Mouse (Mus musculus): Measurements from ENCODE around the gene Emsy.

Emsy gene
- long read RNA-seq, experiment 1, partial matches to known transcripts = 3 of 6 reads
- long read RNA-seq, experiment 1, other reads (novel, unspliced or antisense) = 2 of 6 reads
- long read RNA-seq, experiment 2, partial matches to known transcripts = 4 of 7 reads
- long read RNA-seq, experiment 2, other reads (novel, unspliced or antisense) = 3 of 7 reads

DNA sequence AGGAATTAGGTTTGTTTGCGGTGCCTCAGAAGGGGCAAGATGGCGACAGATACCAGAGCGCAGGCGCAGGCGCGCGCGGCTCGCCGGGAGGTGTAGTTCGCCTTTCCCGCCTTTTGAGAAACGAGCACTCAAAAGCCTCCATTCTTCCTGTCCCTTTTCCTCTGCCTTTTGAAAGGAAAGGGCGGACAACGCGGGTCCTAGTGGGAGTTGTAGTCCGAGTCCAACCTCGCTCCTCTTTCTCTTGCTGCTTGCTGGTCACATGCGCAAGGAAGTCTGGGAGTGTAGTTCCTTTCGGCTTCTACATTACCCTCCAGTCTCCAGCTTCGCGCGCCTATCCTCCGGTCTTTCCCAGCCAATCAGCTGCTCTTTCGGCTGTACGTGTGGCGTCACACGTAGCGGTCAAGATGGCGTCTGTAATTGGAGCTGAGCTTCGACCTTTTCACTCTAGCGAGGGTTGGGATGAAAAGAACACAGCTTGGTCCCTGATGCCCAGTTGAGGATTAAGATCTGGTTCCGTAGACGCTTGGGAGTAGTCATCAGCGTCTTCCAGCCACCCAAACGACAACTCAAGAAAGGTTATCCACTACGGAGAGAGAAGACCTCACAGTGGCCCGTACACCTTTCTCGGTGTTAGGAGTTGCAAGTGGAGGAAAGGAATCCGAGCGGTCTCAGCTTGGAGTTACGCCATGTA, at the start of gene Emsy:
Emsy (minus strand) TSS at position 253 of the 691 bp plus-strand sequence.
- intact Hi-C loops (cut with DNase I) = loop anchor here (5.0 kb wide), 1 partner anchor 41 kb away; no protein-coding TSS in a partner anchor

DNA sequence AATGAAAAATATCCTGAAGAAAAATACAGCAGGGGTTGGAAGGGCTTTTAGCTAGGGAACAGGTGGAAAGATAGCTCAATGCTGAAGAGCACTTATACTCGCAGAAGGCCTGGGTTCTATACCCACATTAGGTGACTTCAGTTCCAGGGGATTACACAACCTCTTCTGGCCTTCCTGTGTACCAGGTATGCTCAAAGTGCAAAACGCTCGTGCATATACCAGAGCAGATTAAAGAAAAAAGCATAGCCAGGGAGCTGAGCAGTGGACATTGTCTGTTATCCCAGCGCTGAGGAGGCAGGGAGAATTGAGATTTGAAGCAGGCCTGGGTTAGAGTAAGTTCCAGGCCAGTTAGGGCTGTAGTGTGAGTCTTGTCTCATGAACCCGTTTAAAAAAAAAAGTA, 47.7 kb upstream of the Emsy start:
- intact Hi-C loops (cut with DNase I) = no loop called here

DNA sequence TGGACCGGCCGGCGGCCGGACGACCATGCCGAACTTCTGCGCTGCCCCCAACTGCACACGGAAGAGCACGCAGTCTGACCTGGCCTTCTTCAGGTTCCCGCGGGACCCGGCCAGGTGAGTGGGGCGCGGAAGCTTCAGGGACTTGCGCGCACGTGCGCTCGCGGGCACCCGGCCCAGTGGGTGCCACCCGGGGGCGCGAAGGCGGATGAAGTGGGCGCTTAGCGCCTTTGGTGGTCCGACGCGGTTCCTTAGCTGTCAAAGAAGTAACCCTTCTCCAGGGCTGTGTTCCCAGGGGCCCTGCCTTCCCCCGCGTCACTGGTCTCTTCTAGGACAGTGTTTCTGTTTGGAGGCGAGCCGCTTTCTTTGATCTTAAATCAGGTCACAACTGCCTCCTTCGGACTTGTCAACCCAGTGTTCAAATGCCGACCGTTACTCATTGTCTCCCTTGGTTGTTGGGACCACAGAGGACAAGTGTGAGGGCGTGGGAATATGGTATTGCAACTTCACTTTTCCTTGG, 46.8 kb upstream of the Emsy start:
- intact Hi-C loops (cut with DNase I) = no loop called here

DNA sequence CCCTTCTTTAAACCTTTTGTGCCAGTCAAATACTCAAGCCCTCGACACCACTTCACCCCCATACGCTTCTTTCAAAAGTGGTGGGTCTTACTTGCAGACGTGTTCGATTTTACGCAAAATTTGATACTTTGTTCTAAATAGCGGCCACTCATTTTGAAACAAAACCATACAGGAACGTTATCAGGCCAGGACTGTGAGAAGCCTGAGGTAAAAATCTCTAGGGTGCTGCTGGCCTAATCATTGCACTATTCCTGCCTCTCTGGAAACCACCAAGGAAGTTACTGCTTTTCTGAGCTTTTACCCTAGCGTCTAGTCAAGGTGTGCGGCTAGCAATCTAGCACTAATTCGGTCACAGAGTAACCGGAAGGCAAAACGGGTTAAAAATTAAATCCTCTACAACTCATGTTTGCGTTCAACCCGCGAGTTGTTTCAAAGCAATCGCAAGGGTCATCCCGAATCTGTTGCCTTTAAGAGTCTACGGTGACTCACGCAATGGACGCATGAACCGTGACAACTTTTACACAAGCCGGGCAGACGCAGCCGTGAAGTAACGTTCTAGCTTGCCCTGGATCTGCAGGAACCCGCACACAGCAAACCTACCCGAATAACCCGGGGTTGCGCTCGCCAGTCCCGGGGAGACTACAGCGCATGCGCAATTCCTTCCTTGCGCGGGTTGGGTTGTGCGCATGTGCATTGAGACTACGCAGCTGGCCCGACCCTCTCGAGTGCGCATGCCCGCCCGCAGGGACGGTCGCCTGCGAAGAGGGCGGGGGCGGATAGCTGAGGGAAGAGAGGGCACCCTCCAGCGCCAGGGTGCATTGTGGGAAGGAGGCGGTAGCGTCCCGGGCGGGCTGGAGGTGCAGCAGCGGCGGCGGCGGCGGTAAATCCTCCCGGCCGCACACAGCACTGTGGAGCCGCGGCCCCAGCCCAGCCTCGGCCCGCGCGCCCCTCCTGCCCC, 46.0 kb upstream of the Emsy start, which contains the start of gene Thap12:
Thap12 (plus strand) TSS at position 821 of the 958 bp plus-strand sequence.
- intact Hi-C loops (cut with DNase I) = no loop called here

DNA sequence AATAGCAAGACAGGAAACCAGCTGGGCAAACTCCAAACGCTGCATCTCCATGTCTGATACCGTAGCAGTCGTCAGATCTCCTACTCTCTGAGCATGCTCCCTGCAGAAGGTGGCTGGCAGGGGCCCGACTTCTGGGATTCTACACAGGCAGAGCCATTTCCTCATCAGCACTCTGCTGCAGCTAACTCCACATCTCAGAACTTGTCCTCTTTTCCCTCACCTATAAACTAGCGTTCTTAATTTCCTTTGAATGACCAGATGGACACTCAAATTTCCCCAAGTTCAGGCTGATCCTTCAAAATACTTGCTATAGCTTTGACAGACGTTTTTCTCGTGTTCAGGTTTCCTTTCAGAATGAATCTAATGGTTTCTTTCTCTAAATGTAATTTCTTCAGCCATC, 45.2 kb upstream of the Emsy start:
- intact Hi-C loops (cut with DNase I) = no loop called here

DNA sequence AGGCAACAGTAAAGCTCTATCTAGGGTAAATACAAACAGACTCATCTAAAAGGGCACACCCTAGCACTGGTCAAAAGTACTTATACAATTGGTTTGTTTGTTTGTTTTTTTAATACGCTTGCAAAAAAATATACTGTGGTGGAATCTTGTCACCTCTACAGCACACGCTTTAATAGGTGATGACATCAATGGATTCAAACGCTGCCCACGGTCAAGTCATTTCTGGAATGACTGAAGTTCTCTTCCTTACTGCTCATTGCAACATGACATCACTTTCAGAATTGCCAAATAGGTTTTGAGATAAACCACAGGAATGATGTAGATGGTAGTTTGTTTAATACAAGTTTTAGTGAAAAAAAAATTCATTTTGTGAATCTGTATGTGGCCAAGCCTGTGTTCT, 42.0 kb upstream of the Emsy start:
- intact Hi-C loops (cut with DNase I) = loop anchor here (5.0 kb wide), 2 partner anchors 41 to 216 kb away; partner anchors contain the start of gene Emsy

DNA sequence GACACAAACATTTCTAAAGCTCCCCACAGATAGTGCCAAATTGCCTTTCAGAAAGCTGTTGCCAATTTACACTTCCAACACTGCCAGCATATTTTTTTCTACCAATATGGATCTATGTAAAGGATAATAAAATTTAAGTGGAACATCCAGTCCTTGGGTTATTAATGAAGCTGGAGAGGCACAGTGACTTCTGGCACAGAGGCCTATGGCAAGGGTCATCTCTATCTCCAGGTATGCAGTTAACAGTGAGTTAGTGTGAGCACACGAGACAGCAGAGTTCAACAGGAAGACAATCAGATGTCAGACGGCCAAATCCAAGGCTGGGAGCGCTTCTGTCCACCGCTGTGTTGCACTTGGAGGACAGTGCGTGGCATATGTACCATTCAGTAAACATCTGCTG, 41.5 kb upstream of the Emsy start:
- intact Hi-C loops (cut with DNase I) = loop anchor here (5.0 kb wide), 2 partner anchors 41 to 216 kb away; partner anchors contain the start of gene Emsy

DNA sequence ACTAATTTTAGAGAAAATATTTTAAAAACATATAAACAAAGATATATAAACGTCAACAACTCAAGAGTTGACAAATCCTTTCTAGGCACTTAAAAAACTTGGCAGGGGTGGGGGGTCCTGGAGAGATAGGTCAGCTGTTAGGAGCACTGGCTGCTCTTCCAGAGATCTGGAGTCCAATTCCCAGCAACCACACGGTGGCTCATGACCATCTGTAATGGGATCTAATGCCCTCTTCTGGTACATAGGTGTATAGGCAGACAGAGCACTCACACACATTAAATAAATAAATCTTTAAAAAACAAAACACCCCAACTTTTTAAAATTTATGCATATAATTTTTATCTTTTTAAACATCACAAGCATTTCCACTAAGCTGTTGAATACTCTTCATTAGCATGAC, 40.9 kb upstream of the Emsy start:
- intact Hi-C loops (cut with DNase I) = loop anchor here (5.0 kb wide), 2 partner anchors 40 to 215 kb away; partner anchors contain the start of gene Emsy

DNA sequence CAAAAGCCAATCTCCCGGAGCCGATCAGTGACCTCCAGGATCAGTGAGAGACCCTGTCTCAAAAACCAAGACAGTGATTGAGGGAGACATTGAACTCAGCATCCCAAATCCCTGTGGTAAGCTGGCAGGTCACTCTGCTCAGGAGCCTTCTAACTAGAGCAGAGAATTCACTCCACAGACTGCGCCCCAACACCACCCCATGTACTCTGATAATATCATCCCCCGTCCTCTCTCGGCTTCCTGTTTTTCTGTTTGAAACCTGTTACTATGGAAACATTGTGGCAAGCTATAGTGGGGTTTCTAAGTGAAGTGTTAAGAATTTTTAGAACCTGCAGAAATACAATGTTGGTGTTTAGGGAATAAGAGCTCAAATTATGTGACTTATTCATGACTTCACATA, 37.5 kb upstream of the Emsy start:
- intact Hi-C loops (cut with DNase I) = no loop called here

DNA sequence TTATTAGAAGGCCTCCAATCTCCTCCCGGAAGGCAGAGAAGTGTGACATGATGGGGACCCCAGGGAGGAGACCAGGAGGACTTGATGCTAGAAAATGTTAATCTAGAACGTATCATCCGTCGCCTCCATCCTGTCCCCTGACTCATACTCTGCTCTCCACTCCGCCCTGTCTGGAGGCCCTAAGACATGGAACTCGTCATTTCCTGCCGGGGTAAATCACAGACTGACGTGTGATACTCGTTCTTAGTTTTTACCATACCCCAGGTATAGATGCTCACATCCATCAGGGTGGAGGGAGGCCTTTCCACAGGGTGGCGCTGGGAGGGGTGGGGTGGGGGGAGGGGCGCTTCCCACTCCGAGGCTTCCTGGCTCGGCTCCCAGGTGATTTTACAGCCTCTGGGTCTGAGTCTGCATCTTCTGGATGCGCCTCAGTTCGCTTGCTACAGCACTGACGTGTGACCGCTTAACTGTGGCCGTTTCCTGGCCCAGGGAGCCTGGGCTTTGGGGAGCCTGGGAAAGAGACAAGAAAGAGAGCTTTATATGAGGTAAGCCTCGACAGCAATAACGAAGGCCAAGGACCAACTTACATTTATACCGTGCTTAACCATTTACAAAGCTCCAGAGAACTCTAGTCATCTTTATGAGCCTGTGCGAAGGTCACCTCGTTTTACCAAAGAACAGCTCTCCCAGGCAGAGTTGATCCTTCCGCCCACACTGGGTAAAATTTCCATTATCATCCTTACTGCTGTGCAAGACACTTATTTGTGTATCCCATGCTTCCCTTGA, 36.4 kb upstream of the Emsy start:
- intact Hi-C loops (cut with DNase I) = no loop called here

DNA sequence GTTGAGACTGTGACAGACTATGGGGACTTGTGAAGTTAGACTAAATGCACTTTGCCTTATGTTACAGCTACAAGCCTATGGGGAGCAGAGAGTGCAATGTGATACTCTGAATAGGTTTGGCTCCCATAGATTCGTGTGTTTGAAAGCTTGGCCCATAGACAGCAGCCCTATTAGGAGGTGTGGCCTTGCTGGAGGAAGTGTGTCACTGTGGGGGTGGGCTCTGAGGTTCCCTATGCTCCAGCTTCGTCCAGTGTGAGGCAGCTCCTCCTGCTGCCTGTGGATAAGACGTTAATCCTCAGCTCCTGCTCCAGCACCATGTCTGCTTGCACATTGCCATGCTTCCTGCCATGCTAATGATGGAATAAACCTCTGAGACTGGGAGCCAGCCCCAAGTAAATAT, 34.2 kb upstream of the Emsy start:
- intact Hi-C loops (cut with DNase I) = no loop called here

DNA sequence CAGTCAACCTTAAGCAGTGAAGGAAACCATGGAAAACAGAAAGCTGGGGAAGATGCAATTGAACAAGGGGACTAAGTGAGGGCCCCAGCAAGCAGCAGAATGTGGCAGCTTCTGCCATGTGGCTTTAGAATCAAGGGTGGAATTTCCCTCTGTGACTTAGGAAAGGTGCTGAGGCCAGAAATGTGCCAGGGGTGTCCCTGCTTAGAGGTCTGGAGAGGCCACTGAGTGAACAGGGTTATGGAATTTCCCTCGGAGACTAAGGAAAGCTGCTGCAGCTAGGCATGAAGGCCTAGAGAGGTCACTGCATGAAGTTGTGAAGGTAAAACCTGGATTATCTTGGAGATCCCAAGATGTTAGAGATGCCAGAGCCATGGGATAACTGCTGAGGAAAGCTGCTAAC, 33.5 kb upstream of the Emsy start:
- intact Hi-C loops (cut with DNase I) = no loop called here

DNA sequence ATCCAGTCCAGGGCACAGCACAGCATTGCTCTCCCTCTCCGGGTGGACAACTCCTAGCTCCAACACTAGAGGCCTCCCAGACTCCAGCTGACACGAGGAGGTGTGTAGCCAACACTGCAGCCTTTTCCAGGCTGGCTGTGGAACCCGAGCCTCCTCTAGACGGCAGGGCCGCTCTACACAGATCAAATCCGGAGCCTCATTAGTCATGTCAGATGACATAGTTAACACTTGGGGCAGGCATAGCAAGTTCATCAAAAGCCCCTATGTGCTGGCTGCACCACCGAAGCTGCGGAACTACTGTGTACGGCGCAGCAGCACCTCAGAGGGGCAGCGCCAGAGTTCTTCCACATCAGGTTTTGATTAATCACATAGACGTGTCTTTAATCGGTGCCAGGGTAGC, 29.3 kb upstream of the Emsy start:
- intact Hi-C loops (cut with DNase I) = no loop called here

DNA sequence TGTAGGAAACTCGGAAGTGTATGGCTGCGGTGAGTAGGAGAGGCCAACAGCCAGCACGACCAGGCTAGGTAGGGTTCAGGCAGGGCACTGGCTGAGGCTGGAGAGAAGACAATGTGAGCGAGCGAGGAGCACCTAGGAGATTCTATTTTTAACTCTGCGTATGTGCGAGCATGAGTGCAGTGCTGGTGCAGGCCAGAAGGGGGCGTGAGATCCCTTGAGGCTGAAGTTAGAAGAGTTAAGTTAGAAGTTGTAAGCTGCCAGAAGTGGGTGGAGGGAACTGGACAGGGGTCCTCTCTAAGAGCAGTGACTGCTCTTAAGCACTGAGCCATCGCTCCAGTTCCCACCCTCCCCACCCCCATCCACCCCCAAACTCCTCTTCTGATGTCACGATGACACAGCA, 26.2 kb upstream of the Emsy start:
- intact Hi-C loops (cut with DNase I) = no loop called here

DNA sequence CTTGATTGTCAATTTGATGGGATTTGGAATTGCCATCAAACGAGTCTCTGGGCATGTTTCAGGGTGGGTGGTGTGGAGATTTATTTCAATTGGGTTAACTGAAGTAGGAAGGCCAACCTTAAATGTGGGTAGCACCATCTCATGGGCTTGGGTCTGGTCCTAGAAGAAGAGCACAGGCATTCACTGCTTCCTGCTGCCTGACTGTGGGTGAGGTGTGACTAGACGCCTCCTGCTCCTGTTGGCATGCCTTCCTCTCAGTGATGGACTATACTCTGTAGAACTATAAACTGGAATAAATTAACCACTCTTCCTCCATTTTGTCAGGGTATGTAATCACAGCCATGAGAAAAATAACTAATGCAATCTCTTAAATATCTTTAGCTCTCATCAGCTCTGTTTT, 24.1 kb upstream of the Emsy start:
- intact Hi-C loops (cut with DNase I) = no loop called here

DNA sequence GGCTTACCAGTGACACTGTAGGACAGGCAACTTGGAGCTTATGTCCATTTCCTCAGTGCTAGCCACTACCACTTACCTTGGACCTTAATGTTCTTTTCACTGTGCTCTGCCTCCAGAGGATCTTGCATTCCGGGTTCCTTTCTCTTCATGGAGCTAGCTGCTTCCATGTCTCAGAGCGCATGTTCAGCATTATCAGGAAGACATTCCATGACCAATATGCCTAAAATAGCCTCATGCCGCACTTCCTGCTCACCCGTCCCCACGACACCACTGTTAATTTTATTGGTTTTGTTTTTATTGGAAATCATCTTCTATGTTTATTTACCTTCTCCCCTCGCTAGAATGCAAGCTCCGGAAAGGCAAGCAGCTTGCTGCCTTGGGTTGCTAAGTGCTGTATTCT, 21.9 kb upstream of the Emsy start:
- intact Hi-C loops (cut with DNase I) = no loop called here

DNA sequence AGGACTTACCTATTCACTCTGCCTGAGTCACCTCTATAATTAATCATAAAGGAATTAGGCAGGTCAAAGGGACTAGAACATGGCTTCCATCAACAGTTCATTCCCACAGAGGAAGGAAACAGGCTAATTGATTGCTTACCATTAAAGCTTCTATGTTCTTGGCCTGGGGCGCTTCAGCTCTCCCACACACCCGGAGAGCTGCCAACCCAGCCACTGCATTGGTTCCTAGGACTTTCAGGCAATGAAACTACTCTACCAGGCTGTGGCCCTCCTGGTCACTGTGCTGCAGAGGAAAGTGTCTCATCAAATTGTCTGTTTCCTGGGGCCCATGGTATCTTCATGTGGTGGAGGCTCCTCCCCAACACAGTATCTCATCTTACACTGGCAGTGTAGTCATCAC, 20.9 kb upstream of the Emsy start:
- intact Hi-C loops (cut with DNase I) = no loop called here

DNA sequence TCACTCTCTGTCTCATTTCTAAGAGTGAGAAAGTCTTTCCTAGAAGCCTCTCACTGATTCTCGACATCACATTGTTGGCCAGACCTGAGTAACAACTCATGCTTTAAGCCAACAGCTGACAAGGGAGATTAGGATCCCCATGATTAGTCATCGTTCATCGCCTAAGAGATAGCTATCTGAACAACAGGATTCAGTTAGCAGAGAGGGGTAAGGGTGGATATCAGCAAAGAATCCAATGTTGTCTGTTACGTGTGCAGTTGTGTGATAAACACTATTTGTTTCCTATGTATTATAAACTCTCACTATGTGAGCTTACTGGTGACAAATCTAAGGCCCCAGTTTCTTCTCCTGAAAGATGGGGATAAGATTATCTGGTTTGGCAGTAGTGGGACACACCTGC, 17.8 kb upstream of the Emsy start:
- intact Hi-C loops (cut with DNase I) = no loop called here

DNA sequence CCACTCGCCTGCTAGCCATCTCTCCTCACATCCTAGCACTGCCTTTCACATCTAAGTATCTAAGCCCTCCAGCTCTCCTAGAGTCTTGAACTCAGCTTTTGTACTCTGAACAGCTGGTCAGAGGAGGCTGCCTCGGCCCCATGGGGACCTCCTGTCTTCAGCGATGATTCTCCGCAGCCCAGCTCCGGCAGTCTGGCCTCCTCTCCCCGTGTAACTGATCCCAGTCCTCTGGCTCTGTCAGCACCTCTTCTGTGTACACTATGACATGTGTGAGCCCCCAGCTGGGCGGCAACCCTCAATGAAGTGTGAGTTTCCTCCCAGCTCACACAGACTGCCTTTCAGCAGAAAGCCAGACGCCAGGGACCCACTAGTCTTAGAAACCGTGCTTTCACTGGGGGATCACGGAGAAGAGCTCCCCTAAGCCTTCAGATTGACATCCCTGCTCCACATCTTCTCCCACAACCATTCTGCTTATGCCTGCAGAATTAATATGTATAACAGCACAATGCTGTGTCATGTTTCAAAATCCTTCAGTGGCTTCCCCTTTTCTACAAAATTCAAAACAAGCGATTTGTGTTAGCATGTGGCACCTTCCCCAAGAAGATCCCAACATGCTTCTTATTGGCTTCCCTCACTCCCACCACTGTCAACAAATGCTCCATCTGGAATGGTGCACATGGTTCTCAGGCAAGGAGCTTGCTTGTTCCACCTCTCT, 15.8 kb upstream of the Emsy start:
- intact Hi-C loops (cut with DNase I) = no loop called here

DNA sequence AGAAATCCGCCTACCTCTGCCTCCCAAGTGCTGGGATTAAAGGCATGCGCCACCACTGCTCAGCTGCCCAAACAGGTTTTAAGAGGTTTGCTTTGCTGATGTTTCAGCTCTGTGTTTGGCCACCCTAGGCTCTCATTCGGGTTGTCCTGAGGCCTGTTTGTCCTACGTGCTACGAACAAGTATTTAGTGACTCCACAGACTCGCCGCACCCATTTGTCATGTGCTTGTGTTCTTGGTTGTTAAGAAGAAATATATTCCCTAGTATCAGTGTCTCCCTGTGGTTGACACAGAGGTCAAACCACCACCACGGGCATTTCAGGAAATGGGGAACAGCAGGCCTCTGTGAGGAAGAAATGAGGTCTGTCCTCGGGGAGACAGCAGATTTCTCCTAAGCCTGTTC, 14.8 kb upstream of the Emsy start:
- intact Hi-C loops (cut with DNase I) = no loop called here

Measured in adrenal gland (tissue).